Mouse (Mus musculus) spleen, embryonic (tissue): ENCODE data around the gene Ssr1.

Source experiments
- CTCF ChIA-PET: fragments of 350-600 bp; sonication (Branson Sonifier 250); formaldehyde crosslinking; loops from one replicate; lab custom pipeline; 2022; lab: Charles Lee

The Ssr1 gene

GRCm38 (mm10) chr13:37980346-37980745, 13.7 kb downstream of the Ssr1 start:
- CTCF ChIA-PET = no interaction called here

- CTCF ChIA-PET = no interaction called here
Observed at GRCm38 (mm10) chr13:37979506-37979905, 14.5 kb downstream of the Ssr1 start.

- CTCF ChIA-PET = no interaction called here
Observed at GRCm38 (mm10) chr13:37974731-37975130, 19.3 kb downstream of the Ssr1 start.

- CTCF ChIA-PET = interaction anchor here (0.7 kb wide), 1 partner anchor 183 kb away, joined by 3 read pairs; no protein-coding TSS in a partner anchor
Observed at GRCm38 (mm10) chr13:37974036-37974435, 20.0 kb downstream of the Ssr1 start.

GRCm38 (mm10) chr13:37970887-37971530, 23.0 kb downstream of the Ssr1 start:
- CTCF ChIA-PET = no interaction called here

- CTCF ChIA-PET = interaction anchor here (1.1 kb wide), 1 partner anchor 63 kb away, joined by 4 read pairs; no protein-coding TSS in a partner anchor
Observed at GRCm38 (mm10) chr13:37969988-37970387, 24.0 kb downstream of the Ssr1 start.

- CTCF ChIA-PET = interaction anchor here (0.5 to 1.1 kb wide), 2 partner anchors 64 to 153 kb away, joined by 3 to 4 read pairs; no protein-coding TSS in a partner anchor
Observed at GRCm38 (mm10) chr13:37969337-37969736, 24.7 kb downstream of the Ssr1 start.

- CTCF ChIA-PET = no interaction called here
Observed at GRCm38 (mm10) chr13:37967565-37967964, 26.5 kb downstream of the Ssr1 start.

- CTCF ChIA-PET = no interaction called here
Observed at GRCm38 (mm10) chr13:37967052-37967437, 27.0 kb downstream of the Ssr1 start.

GRCm38 (mm10) chr13:37966256-37967051, 27.6 kb downstream of the Ssr1 start:
- CTCF ChIA-PET = no interaction called here

- CTCF ChIA-PET = no interaction called here
Observed at GRCm38 (mm10) chr13:37965126-37965914, 28.7 kb downstream of the Ssr1 start.

GRCm38 (mm10) chr13:37964128-37965087, 29.6 kb downstream of the Ssr1 start:
- CTCF ChIA-PET = no interaction called here

GRCm38 (mm10) chr13:37963354-37964007, 30.5 kb downstream of the Ssr1 start:
- CTCF ChIA-PET = no interaction called here

- CTCF ChIA-PET = no interaction called here
Observed at GRCm38 (mm10) chr13:37962541-37962940, 31.5 kb downstream of the Ssr1 start.

- CTCF ChIA-PET = no interaction called here
Observed at GRCm38 (mm10) chr13:37959936-37960335, 34.1 kb downstream of the Ssr1 start.

GRCm38 (mm10) chr13:37959239-37959907, 34.6 kb downstream of the Ssr1 start:
- CTCF ChIA-PET = no interaction called here

GRCm38 (mm10) chr13:37958498-37959238, 35.3 kb downstream of the Ssr1 start:
- CTCF ChIA-PET = no interaction called here

- CTCF ChIA-PET = interaction anchor here (0.6 to 0.7 kb wide), 2 partner anchors 196 to 472 kb away, joined by 3 to 6 read pairs; no protein-coding TSS in a partner anchor
Observed at GRCm38 (mm10) chr13:37954318-37954717, 39.7 kb downstream of the Ssr1 start.

- CTCF ChIA-PET = no interaction called here
Observed at GRCm38 (mm10) chr13:37952981-37953380, 41.0 kb downstream of the Ssr1 start.
